Mouse (Mus musculus): ENCODE measurements around the gene Dennd6a.
"Not testable (repeated sequence)": the region's sequence is repeated elsewhere in the genome, so short reads cannot be mapped to it uniquely, and the experiment has no call there.

The Dennd6a gene

GRCm38 (mm10) chr14:26643006-26643624 is 69.5 kb downstream of the Dennd6a start:
- no peak for DNase-seq (ENCODE audit: low spot score in 2 of 2)

DNA sequence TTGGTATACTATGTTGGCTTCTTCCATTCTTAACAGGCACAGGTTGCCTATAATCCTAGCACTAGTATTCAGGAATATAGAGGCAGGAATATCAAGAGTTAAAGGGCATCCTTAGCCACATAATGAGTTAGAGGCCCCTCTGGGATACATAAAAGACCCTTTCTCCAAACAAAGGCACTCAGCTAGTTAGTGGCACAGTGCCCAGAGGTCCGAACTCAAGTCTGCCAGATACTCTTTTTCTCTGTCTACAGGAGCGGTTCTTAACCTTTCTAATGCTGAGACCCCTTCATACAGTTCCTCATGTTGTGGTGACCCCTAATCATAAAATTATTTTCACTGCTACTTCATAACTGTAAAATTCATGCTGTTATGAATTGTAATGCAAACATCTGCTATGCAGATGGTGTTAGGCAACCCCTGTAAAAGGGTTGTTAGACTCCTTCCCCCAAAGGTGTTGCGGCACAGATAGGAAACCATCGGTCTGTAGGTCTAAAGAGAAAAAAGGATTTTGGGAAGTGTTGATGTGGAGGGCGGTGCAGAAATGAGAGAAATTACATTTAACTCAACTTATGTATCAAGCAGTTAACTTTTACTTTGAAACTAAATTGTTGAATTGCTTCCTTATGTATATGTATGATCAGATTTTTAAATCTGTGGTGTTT is 72.5 kb downstream of the Dennd6a start:
- no peak for DNase-seq (ENCODE audit: low spot score in 2 of 2)

GRCm38 (mm10) chr14:26647811-26648210 is 74.2 kb downstream of the Dennd6a start:
- DNase-seq (ENCODE audit: low spot score in 2 of 2) = no peak

GRCm38 (mm10) chr14:26651901-26652300 is 78.2 kb downstream of the Dennd6a start:
- DNase-seq (ENCODE audit: low spot score in 2 of 2) = no peak

GRCm38 (mm10) chr14:26658178-26658577 is 84.5 kb downstream of the Dennd6a start:
- DNase-seq (ENCODE audit: low spot score in 2 of 2) = no peak

GRCm38 (mm10) chr14:26660233-26660632 is 86.6 kb downstream of the Dennd6a start:
- no peak for DNase-seq (ENCODE audit: low spot score in 2 of 2)

GRCm38 (mm10) chr14:26662016-26662415 is 88.4 kb downstream of the Dennd6a start:
- DNase-seq (ENCODE audit: low spot score in 2 of 2) = no peak

DNA sequence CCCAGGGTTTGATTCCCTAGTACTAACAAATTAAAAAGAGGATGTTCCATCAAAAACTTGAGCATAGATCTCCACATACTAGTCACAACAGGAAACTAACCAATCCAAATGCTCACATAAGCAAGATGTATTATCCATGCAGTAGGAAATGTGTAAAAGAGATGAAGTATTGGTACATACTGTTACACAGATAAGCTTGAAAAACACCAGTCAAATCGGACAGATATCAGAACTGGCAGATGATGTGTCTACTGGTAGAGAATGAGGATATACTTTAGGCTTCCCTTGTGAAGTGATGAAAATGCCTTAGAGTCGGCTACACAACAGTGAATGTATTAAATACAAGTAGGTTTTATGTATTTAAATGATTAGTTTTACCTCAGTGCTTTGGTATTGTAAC is 88.8 kb downstream of the Dennd6a start:
- no peak for DNase-seq (ENCODE audit: low spot score in 2 of 2)

DNA sequence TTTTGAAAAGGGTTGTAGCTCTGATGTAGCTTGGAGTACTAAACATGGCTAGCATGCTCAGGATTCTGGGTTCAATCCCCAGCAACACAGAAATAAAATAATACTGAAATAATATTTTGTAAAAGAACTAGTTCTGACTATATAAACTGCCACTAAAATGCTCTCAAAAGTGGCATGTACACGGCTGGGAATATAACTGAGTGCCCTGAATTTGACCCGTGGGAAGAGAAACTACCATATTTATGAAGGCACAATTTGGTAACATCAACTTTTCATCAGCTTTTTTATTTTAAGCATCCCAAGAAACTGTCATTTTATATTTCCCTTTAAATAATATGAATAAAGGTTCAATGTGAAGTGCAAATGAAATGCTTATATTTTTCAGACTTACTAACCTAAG is 90.2 kb downstream of the Dennd6a start:
- no peak for DNase-seq (ENCODE audit: low spot score in 2 of 2)

GRCm38 (mm10) chr14:26667991-26668370 is 94.3 kb downstream of the Dennd6a start:
- DNase-seq (ENCODE audit: low spot score in 2 of 2) = no peak

DNA sequence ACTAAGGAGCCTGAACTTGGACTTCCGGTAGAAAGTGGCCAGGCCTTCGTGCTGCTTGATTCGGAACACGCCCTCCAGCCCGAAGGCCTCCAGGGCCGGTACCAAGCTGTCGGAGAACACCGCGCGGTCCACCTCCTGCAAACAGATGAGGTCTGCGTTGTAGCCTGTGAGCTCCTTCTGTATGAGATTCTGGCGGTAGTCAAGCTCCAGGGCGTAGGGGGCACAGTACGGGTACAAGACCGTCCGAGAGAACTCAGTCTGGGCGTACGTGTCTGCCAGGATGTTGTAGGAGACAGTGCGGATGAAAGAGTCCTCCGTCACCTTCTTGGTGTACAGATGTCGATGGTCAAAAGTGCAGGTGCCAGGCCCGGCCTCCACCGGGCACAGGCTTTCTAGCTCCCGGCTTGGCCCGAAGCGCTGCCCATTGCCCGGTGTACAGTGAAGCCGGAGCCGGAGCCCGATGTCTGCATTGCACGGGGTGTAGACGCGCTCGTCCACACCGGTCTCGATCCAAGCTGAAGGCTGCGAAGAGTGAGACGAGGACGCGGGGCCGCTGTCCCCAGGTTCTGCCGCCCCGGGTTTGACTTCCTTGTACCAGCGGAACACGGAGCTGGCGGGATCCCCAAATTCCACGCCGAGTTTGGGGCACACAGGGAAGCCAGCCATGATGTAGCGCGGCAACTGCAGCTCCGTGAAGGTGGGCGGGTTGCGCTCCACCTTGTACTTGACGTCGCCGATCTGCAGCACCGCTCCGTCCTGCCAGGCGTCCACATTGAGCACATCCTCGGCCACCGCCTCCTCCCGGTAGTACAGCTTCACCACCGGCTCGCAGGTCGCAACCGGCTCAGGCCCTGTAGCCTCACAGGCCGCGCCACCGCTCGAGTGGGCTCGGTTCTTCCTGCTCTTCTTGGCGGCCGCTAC is 95.0 kb downstream of the Dennd6a start:
- DNase-seq (ENCODE audit: low spot score in 2 of 2) = peak; percentile 21 to 49

DNA sequence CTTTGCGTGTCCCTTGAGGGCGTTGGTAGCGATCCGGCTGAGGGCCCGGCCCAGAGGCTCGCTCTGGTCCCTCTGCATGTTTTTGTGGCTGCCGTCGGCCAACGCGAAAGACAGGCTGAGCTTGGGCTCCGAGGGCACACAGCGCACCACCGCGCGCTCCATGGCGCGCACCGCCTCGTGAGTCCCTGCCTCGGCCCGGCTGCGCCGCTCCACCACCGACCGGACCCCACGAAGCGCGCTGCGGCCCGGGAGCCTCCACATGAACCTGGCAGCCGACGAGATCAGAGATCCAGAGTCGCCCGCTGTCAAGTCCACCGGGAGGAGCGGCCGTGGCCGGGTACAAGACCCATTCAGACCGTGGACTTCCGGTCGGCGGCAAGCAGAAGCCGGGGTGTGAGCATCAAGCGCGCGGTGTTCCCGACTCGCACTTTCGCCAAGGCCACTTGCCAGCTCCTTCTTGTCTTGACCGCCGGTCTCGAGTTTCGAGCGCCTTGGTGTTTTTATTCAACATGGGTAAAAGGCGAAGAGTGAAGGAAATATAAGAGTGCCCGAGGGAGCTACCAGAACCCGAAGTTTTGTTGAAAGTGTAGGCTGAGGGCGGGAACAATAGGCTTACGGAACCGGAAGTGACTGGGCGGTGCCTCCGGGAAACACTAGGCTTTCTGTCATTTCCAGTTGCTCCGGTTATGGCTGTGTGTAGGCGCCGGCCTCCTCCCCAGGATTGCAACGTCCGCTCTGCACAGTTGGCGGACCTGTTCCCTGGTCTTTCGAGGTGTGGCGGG is 95.8 kb downstream of the Dennd6a start, which contains the start of gene Pde12:
TSS of gene Pde12 (minus strand) at position 592 of the 782 bp plus-strand sequence.
- DNase-seq (ENCODE audit: low spot score in 2 of 2) = peak; percentile 69 to 76

DNA sequence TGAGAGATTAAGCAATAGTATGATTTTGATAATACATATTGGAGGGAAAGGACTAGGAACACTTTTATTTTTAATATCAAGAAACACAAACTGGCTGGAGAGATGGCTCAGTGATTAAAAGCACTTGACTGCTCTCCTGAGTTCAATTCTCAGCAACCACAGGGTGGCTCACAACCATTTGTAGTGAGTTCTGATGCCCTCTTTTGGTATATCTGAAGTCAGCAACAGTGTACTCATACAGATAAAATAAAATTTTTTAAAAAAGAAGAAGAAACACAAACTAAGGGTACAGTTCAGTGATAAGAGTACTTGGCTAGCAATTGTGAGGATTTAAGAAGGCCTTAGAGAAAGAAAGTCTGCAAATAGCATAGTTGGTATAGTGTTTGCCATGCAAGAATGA is 97.3 kb downstream of the Dennd6a start:
- DNase-seq (ENCODE audit: low spot score in 2 of 2) = no peak

DNA sequence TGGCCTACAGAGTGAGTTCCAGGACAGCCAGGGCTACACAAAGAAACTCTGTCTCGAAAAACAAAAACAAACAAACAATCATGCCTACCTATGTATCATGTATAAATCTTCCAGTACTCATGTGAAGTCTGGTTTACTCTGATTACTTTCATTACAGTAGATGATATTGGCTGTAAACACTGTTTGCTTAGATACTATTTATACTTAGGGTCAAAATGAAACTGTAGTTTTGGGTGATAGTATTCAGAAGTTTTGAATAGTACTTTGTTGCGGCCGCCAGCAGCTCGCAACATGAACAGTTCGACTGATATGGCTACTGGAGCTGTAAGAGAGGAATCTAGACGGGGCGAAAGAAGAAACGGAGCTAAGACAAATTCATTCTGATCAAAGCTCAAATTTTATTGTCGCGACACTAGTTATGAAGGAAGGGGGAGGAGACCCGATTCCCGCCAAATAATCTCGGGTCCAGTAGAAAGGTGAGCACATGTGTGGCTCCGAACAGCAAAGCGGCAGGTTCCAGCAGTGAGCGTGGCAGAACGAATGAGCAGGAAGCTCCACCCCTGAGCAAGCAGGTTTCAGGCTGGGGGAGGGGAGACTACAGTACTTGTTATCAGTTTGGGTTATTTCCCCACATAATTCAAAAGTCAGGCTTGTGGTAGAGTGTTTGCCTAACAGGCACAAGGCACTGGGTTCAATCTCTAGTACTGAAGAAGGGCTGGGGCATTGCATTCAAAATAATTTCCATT is 98.4 kb downstream of the Dennd6a start:
- DNase-seq (ENCODE audit: low spot score in 2 of 2) = not testable (repeated sequence)

DNA sequence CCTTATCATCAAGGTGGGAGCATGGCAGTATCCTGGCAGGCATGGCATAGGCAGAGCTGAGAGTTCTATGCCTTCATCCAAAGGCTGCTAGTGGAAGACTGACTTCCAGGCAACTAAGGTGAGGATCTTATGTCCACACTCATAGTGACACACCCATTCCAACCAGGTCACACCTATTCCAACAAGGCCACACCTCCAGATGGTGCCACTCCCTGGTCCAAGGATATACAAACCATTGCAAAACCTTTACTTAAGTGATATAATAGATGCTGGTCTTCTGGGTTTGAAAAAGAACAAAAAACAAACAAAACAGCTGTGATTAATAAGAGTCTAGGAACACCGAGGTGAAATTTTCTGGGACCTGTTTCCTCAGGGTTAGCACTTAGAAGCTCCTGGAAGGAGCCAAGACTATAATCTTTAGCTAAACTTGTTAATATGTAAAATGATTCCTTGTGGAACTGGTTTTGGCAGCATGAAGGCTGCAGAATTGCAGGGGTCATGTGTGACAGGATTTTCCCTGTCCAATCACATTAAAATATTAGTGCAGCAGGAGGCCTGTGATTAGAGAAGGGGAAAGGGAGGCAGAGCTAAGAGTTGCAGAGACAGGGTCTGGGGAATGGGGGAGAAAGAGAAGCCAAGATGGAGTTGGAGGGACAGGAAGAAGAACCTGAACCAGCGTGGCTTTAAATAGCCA is 101.0 kb downstream of the Dennd6a start:
- DNase-seq (ENCODE audit: low spot score in 2 of 2) = not testable (repeated sequence)

DNA sequence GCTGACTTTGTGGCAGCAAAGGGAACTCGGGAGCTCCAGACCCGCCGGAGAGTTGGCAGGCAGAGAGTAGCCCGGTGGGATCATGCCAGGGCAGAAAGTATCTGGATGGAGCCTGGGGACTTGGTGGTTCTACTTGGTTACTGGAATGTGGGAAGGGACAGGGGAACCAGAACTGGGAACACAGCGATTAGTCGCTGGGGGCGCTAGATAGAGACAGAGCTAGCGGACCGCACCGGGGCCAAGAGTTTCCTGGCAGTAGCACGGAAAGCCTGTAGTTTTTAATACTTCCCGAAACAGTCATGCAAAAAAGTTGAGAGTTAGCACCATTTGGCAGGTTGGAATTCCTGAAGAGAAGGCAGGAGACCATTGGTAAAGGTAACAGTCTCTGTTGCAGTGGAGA is 101.7 kb downstream of the Dennd6a start:
- peak; percentile 22 to 28 for DNase-seq (ENCODE audit: low spot score in 2 of 2)

GRCm38 (mm10) chr14:26675791-26676190 is 102.1 kb downstream of the Dennd6a start:
- peak in 1 of 2 experiments; percentile 12 for DNase-seq (ENCODE audit: low spot score in 2 of 2)
